Mouse (Mus musculus) heart, adult 9 months (tissue): ENCODE results near the gene Cadps.

Experiments used
- DNase-seq, 2 experiments: peaks; one replicate each; pipeline ENCODE4 v3.0.0; 2022; ENCODE audit warnings: low spot score in 2 of 2

Cadps gene

GRCm38 (mm10) chr14:12507018-12507417 is 315.9 kb downstream of the Cadps start:
- DNase-seq = no peak

DNA sequence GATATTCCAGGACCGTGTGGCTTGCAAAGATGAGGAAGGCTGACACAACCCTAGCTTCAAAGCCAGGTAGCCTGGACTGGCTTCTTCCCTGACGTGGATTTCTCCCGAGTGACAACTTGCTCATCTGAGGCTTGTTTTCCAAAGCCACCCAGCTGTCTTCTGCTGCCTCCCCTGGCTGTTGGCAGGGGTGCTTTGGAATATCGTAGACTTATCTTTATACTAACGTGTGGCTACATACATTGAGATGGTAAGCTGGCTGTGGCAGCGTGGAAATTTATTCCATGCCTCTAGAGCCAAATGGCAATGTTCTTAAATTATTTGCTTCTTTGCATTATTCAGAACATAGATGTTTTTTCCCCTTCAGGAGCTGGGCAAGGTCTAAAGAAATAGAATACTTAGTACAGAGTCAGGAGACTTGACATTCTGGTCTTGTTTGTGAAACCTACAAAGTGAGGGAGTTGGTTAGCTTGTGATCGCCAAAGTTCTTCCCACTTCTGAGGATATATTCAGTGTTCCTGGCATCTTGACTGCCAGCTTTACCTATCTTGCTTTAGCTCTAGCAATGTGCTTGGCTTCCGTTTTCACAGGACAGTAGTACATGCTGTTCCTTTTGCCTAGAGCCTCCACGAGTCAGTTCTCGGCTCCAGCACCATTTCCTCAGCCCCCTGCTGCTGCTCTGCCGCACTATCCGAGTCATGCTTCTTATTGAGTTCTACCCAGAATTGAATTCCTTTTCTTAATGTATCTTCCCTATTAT is 318.5 kb downstream of the Cadps start:
- no peak for DNase-seq

- DNase-seq = no peak
Observed at GRCm38 (mm10) chr14:12462206-12462605, 360.7 kb downstream of the Cadps start.

DNA sequence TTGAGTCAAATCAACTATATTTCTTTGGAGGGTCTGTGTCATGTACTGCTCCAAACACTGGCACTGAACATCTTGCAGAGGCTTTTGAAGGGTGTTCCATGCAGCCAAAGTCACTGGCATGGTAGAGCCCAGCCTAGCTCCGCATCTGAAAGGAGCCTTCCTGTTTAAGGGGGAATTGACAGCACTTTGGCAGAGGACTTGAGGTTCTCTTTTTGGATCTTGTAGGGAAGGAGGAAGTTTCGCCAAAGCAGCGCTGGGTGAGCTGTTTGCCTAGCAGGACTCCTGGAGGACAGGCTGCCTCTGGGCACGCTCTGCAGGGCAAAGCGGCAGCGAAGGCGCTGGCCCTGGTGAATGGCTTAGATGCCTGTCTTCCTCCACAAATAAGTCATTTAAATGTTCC is 363.2 kb downstream of the Cadps start:
- DNase-seq = no peak

DNA sequence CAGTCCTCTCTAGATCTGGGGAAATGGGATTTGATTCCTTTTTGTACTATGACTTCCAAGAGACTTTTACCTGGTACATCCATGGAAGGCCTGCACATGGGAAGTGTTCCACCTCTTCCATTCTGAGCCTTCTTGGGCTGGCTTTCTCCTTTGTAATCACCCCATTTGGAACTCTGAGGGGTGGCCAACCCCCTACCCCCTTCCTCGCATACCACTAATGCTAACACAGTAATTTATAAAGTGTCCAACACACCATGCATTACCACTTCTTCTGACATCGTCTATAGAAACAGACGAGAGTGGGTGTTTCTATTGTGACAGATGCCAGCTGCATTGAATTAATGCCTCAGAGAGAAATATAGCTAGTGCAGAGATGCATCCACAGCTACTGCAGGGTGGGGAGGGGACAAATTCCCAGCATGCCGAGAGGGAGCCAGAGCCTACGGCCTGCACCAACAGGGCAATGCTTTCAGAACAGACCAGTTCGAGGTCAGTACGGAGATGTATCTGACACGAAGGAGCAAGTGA is 367.8 kb downstream of the Cadps start:
- no peak for DNase-seq

GRCm38 (mm10) chr14:12450807-12451206 is 372.1 kb downstream of the Cadps start:
- no peak for DNase-seq

GRCm38 (mm10) chr14:12448883-12449282 is 374.0 kb downstream of the Cadps start:
- no peak for DNase-seq

- no peak for DNase-seq
Observed at GRCm38 (mm10) chr14:12441019-12441418, 381.9 kb downstream of the Cadps start.

- no peak for DNase-seq
Observed at GRCm38 (mm10) chr14:12437976-12438375, 384.9 kb downstream of the Cadps start.

DNA sequence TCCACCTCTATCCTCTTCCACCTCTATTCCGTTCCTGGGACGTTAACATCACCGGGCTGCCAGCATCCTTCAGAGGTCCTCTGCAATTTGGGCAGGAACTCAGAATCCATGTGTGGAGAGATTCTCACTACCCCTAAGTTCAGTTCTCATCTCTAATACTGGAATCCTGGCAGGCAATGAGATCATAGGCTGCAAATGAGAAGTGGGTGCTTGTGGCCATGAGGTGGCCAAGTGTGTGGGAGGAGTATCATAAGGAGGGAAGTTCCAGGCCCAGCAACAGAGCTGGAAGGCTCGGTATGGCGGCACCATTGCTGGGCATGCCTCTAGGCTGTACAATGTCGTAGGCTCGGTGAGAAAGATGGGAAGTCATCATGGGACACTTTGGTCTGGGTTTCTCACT is 385.5 kb downstream of the Cadps start:
- no peak for DNase-seq

- DNase-seq = no peak
Observed at GRCm38 (mm10) chr14:12436903-12437368, 385.9 kb downstream of the Cadps start.

GRCm38 (mm10) chr14:12428021-12428654 is 394.7 kb downstream of the Cadps start:
- DNase-seq = no peak

- DNase-seq = no peak
Observed at GRCm38 (mm10) chr14:12425311-12425710, 397.6 kb downstream of the Cadps start.

DNA sequence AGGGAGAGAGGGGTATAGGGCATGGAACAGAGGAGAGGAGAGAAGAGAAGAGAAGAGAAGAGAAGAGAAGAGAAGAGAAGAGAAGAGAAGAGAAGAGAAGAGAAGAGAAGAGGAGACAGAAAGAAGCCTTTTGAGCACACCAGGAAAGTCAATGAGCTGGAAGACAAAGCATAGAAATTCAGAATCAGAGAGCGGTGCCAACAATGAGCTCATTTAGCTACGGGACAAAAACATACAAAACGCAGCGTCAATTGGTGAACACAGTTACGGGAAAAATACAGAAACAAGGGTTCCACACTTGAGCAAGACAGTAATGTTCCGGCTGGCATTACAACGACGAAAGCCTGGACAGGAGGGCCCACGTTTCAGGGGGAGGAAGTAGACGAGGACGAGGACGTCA is 412.6 kb downstream of the Cadps start:
- no peak for DNase-seq

- DNase-seq = no peak
Observed at GRCm38 (mm10) chr14:12409811-12410210, 413.1 kb downstream of the Cadps start.

GRCm38 (mm10) chr14:12406588-12406987 is 416.3 kb downstream of the Cadps start:
- DNase-seq = no peak

DNA sequence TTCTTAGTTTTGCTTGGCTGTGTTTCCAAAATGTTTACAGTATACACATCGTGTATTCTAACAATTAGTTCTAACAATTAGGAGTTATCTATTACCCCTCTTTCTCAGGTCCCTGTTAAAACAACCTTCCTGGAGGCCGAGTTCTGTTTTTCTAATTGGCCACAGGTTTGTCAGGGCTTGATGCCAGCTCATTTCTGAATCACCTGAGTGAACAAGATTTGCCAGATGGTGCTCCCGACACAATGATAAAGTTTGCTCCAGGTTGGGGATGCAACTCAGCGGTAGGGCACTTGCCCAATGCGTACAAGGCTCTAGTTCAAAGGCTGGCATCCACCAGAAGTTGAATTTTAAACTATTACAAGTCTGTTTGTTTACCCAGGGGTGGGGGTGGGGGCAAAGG is 417.7 kb downstream of the Cadps start:
- no peak for DNase-seq

- DNase-seq = no peak
Observed at GRCm38 (mm10) chr14:12404724-12405123, 418.2 kb downstream of the Cadps start.

DNA sequence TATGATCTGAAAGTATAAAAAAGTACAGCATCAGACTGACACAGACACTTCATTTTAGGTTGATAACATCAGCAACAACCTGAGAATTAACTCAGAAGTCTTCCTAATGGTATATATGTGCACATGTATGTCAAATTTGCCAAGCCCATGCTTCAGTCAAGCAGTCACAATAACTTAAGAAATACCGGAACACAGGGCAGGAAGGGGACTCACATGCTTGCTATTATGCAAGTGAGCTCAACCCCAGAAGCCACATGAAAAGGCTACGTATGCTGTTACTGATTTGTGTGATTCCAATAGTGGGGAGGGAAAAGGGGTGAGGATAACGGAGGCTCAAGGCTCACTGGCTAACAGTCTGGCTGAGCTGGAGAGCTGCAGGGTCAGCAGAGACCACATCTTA is 418.8 kb downstream of the Cadps start:
- no peak for DNase-seq

GRCm38 (mm10) chr14:12400116-12400515 is 422.8 kb downstream of the Cadps start:
- DNase-seq = no peak

- DNase-seq = no peak
Observed at GRCm38 (mm10) chr14:12397561-12397960, 425.3 kb downstream of the Cadps start.

- DNase-seq = no peak
Observed at GRCm38 (mm10) chr14:12394318-12394717, 428.6 kb downstream of the Cadps start.

DNA sequence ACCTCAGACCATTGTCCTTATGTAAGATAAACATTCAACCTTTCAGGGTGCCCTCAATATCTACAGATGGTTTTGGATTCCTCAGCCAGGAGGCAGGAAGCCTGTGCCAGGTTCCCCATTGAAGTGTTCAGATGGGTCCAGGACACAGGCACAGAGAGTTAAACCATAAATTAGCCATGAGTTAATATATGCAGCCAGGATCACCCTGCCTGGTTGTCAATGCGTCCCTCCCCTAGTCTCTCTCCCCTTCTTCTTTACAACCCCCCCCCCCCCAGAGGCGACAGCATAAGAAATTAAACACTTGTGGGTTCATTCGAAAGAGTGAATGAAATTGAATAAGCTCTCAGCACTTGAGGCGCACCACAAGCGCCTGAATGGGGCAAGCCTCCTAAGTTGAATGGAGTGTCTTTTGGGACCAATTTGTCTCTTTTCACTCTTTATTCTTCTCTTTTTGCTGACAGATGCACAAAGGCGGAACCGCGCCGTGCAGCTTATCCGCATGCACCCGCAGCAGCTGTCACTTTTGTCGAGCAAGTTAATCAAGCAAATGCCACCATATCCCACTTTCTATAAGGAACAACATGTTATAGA is 429.5 kb downstream of the Cadps start:
- no peak for DNase-seq
